Mouse (Mus musculus): ENCODE results near the gene Acsbg2.

DNA sequence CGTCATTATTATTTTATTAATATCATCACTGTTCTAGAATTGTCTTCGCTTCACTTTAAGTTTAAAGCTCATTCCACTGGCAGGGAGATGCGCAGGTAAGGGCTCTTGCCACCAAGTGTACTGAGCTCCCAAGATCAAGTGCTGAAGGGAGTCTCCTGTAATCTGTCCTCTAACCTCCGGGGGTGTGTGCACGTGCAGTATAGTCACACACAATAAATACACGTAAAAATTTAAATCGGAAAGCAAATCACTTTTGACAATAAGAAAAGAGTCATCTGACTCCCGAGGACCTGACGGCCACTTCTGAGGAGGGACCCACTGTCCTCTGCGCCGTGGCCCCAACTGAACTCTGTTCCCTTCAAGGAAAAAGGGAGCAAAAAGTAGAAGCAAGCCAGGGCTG lies 45.1 kb downstream of the Acsbg2 start:
- TF ChIP-seq POLR2A (IDR thresholded peaks at IDR 0.05; ENCODE audit: insufficient read depth, low read depth, low read length) (no peak), CTCF (IDR thresholded peaks at IDR 0.05; ENCODE audit: insufficient read depth, low read depth, low read length) (no peak)
